Mouse (Mus musculus): Measurements from ENCODE around the gene Fthl17a. TPM values are rescaled to one million over a fixed set of nuclear protein-coding genes. Genes with fewer than 3 reads are reported as not detected.

Gene Fthl17a
- polyA plus RNA-seq (2015; fragmentation: Nextera tagmentation; extraction: Ambion mirVana) = not detected in 2 replicates

DNA sequence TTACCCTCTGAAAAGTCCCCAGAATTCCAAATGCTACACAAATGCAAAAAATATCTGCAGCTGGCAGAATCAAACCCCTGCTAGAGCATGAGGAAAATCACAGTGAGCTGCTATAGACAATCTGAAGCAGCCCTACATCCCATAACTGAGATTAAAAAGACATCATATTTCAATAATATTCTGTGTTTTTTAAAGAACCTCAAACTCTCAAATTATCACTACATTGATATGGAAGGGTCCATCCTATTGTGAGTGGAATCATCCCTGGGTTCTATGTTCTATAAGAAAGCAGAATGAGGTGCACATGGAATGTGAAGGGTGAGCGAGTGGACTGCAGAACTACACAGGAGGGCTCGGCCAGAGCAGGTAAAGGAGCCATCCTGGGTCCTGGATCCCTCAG, at the start of gene Fthl17a:
TSS of gene Fthl17a (plus strand) at position 301 of the 400 bp plus-strand sequence.
- no peak for ATAC-seq (replicated peaks; ENCODE audit: low FRiP score)
- H3K36me3 ChIP-seq = no peaks in the 10 kb centered on the region
- H3K9me3 ChIP-seq (replicated peaks) = no peaks in the 10 kb centered on the region
- no peak within 1 kb of the TSS for H3K4me3 ChIP-seq (replicated peaks)
- H3K27ac ChIP-seq = no peak within 1 kb of the TSS
- no peak within 1 kb of the TSS for H3K4me2 ChIP-seq
- WGBS = 84% methylated on average over 2 of the region's 2 CpGs
- no peaks in the 10 kb centered on the region for H3K4me1 ChIP-seq
- H3K27me3 ChIP-seq = no peaks in the 10 kb centered on the region
- no peak within 1 kb of the TSS for H3K9ac ChIP-seq

- H3K36me3 ChIP-seq = no peaks in the 10 kb centered on the region
- no peak for ATAC-seq (replicated peaks; ENCODE audit: low FRiP score)
- H3K9me3 ChIP-seq (replicated peaks) = no peaks in the 10 kb centered on the region
- H3K4me3 ChIP-seq (replicated peaks) = no peak overlapping the region
- no peak overlapping the region for H3K27ac ChIP-seq
- 0 out of 2 replicates have a peak, but pooled peaks cover 7% of the 10 kb centered on the region for H3K27me3 ChIP-seq
- no peak overlapping the region for H3K4me2 ChIP-seq
- no peaks in the 10 kb centered on the region for H3K4me1 ChIP-seq
- WGBS = 78% methylated on average over 2 of the region's 2 CpGs
- no peak overlapping the region for H3K9ac ChIP-seq
These were observed 42.5 kb upstream of the Fthl17a start for GRCm38 (mm10) chrX:85207001-85207400.

GRCm38 (mm10) chrX:85226883-85227282, 22.6 kb upstream of the Fthl17a start:
- Histone ChIP-seq H3K27ac (no peak overlapping the region), H3K36me3 (no peaks in the 10 kb centered on the region), H3K4me2 (no peak overlapping the region), H3K9ac (no peak overlapping the region), H3K27me3 (peaks cover 5% of the 10 kb centered on the region; the same call in 1 of the 2 replicates), H3K4me1 (no peaks in the 10 kb centered on the region), H3K4me3 (replicated peaks) (no peak overlapping the region), H3K9me3 (replicated peaks) (no peaks in the 10 kb centered on the region)
- ATAC-seq (replicated peaks; ENCODE audit: low FRiP score) = no peak

- Histone ChIP-seq H3K4me3 (replicated peaks) (no peak overlapping the region), H3K36me3 (no peaks in the 10 kb centered on the region), H3K4me2 (no peak overlapping the region), H3K27me3 (no peaks in the 10 kb centered on the region), H3K9ac (no peak overlapping the region), H3K4me1 (no peaks in the 10 kb centered on the region), H3K9me3 (replicated peaks) (no peaks in the 10 kb centered on the region), H3K27ac (peak overlapping the region; percentile 45)
- ATAC-seq (replicated peaks; ENCODE audit: low FRiP score) = no peak
- WGBS = 59% methylated on average over 8 of the region's 8 CpGs
These were observed 22.3 kb downstream of the Fthl17a start for GRCm38 (mm10) chrX:85271821-85272220.

DNA sequence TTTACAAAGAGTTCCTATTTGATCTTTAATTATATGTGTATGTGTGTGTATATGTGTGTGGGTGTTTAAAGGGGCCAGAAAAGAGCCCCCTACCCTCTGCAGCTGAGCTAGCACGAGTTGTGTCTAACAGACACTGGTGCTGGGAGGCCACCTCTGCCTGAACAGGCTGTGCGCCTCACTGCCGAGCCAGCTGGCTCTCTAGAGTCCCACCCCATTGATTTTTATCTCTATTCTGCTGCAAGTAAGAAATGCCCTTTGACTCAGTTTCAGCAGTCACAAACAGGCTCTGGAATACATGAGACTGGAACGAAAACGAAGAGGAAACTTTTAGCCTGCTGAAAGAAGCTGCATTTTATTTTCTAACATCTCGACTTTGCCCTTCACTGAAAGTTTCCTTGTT, 22.8 kb downstream of the Fthl17a start:
- no peaks in the 10 kb centered on the region for H3K9me3 ChIP-seq (replicated peaks)
- 42% methylated on average over 6 of the region's 6 CpGs for WGBS
- peak; percentile 67; the same call in 1 of the 2 replicates for ATAC-seq (replicated peaks; ENCODE audit: low FRiP score)
- H3K4me3 ChIP-seq (replicated peaks) = no peak overlapping the region
- H3K4me2 ChIP-seq = no peak overlapping the region; the same call in 1 of the 2 replicates
- H3K27me3 ChIP-seq = no peaks in the 10 kb centered on the region
- no peaks in the 10 kb centered on the region for H3K4me1 ChIP-seq
- H3K36me3 ChIP-seq = no peaks in the 10 kb centered on the region
- H3K27ac ChIP-seq = peak overlapping the region; percentile 45
- H3K9ac ChIP-seq = no peak overlapping the region

- no peak for ATAC-seq (replicated peaks; ENCODE audit: low FRiP score)
These were observed 40.4 kb downstream of the Fthl17a start for GRCm38 (mm10) chrX:85289846-85290245.

GRCm38 (mm10) chrX:85292781-85293180, 43.3 kb downstream of the Fthl17a start:
- no peaks in the 10 kb centered on the region for H3K36me3 ChIP-seq
- no peak overlapping the region for H3K9ac ChIP-seq
- no peaks in the 10 kb centered on the region for H3K9me3 ChIP-seq (replicated peaks)
- no peak overlapping the region for H3K4me2 ChIP-seq
- no peak overlapping the region for H3K4me3 ChIP-seq (replicated peaks)
- H3K27ac ChIP-seq = no peak overlapping the region
- no peaks in the 10 kb centered on the region for H3K27me3 ChIP-seq
- ATAC-seq (replicated peaks; ENCODE audit: low FRiP score) = no peak
- WGBS = 74% methylated on average over 5 of the region's 5 CpGs
- no peaks in the 10 kb centered on the region for H3K4me1 ChIP-seq

More at GRCm38 (mm10) chrX:85289846-85290245, 40.4 kb downstream of the Fthl17a start:
- Histone ChIP-seq H3K9ac (no peak overlapping the region), H3K27me3 (no peaks in the 10 kb centered on the region), H3K36me3 (no peaks in the 10 kb centered on the region), H3K27ac (no peak overlapping the region), H3K9me3 (replicated peaks) (no peaks in the 10 kb centered on the region), H3K4me3 (replicated peaks) (no peak overlapping the region), H3K4me1 (no peaks in the 10 kb centered on the region), H3K4me2 (no peak overlapping the region)
- 88% methylated on average over 1 of the region's 1 CpGs for WGBS

GRCm38 (mm10) chrX:85294001-85294400, 44.5 kb downstream of the Fthl17a start:
- no peaks in the 10 kb centered on the region for H3K9me3 ChIP-seq (replicated peaks)
- no peak overlapping the region for H3K4me2 ChIP-seq
- H3K4me3 ChIP-seq (replicated peaks) = no peak overlapping the region
- H3K36me3 ChIP-seq = no peaks in the 10 kb centered on the region
- ATAC-seq (replicated peaks; ENCODE audit: low FRiP score) = no peak
- H3K27me3 ChIP-seq = no peaks in the 10 kb centered on the region
- 57% methylated on average over 3 of the region's 3 CpGs for WGBS
- H3K4me1 ChIP-seq = no peaks in the 10 kb centered on the region
- H3K27ac ChIP-seq = no peak overlapping the region
- no peak overlapping the region for H3K9ac ChIP-seq

GRCm38 (mm10) chrX:85304674-85305073, 55.2 kb downstream of the Fthl17a start:
- 76% methylated on average over 4 of the region's 4 CpGs for WGBS
- Histone ChIP-seq H3K4me3 (replicated peaks) (no peak overlapping the region), H3K4me1 (no peaks in the 10 kb centered on the region), H3K4me2 (no peak overlapping the region), H3K27ac (no peak overlapping the region), H3K9ac (no peak overlapping the region), H3K9me3 (replicated peaks) (no peaks in the 10 kb centered on the region), H3K36me3 (no peaks in the 10 kb centered on the region), H3K27me3 (no peaks in the 10 kb centered on the region)
- ATAC-seq (replicated peaks; ENCODE audit: low FRiP score) = no peak

DNA sequence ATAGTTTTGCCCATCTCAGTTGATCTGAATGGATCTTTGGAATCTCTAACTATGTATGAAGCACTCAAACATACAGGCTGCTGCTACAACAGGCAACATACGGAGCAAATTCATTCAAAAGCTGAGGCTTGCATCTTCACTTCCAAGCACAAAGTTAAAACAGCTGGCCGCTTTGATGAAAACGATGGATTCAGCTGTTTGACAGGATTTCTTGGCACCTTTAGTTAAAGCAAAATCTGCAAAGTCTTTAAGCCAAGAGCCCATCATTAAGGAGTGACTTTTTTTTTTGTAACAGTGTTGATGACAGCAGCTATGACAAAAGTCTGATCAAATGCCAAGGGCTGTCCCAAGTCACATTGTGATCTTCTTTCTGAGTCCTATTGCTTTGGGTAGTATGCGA, 69.1 kb downstream of the Fthl17a start:
- Histone ChIP-seq H3K27me3 (no peaks in the 10 kb centered on the region), H3K4me2 (no peak overlapping the region), H3K9me3 (replicated peaks) (no peaks in the 10 kb centered on the region), H3K9ac (no peak overlapping the region), H3K27ac (no peak overlapping the region), H3K36me3 (no peaks in the 10 kb centered on the region), H3K4me3 (replicated peaks) (no peak overlapping the region), H3K4me1 (no peaks in the 10 kb centered on the region)
- WGBS = 81% methylated on average over 4 of the region's 4 CpGs
- ATAC-seq (replicated peaks; ENCODE audit: low FRiP score) = no peak

DNA sequence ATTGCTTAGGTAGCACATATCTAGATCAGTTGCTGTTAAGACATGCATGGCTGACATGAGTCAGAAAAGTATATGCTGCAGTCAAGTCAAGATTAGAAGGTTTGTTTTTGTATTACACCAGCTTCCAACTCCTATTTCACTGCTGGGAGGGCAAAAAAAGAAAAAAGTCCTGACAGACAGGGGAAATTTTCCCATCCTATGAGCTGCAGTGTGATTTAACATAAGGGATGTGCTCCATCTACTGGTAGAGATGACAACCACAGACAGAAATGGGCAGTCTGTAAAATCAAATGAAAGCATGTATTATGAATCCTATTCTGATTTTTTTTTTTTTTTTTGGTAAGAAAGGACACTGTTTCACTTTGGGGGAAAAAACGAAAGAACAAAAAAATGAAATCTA, 69.7 kb downstream of the Fthl17a start:
- no peaks in the 10 kb centered on the region for H3K4me1 ChIP-seq
- no peaks in the 10 kb centered on the region for H3K9me3 ChIP-seq (replicated peaks)
- 55% methylated on average over 1 of the region's 1 CpGs for WGBS
- ATAC-seq (replicated peaks; ENCODE audit: low FRiP score) = no peak
- no peaks in the 10 kb centered on the region for H3K27me3 ChIP-seq
- no peak overlapping the region for H3K4me3 ChIP-seq (replicated peaks)
- no peak overlapping the region for H3K4me2 ChIP-seq
- H3K9ac ChIP-seq = no peak overlapping the region
- H3K27ac ChIP-seq = no peak overlapping the region
- no peaks in the 10 kb centered on the region for H3K36me3 ChIP-seq

Measured in kidney, embryonic 15.5 days (tissue).